Mouse (Mus musculus): ENCODE results near the gene Eme2.

Gene Eme2

GRCm38 (mm10) chr17:24896241-24896992, 1.5 kb upstream of the Eme2 start, which contains the start of gene Nme3:
Gene Nme3 (plus strand): TSS chr17:24896500.
- peak; percentile 62 to 67 for DNase-seq (ENCODE audit: low spot score in 2 of 2)

GRCm38 (mm10) chr17:24895571-24896240, 819 bp upstream of the Eme2 start:
- no peak for DNase-seq (ENCODE audit: low spot score in 2 of 2)

- DNase-seq (ENCODE audit: low spot score in 2 of 2) = no peak
Measured at GRCm38 (mm10) chr17:24894061-24894994, 559 bp downstream of the Eme2 start.

GRCm38 (mm10) chr17:24893276-24893675, 1.6 kb downstream of the Eme2 start:
- no peak for DNase-seq (ENCODE audit: low spot score in 2 of 2)

- no peak for DNase-seq (ENCODE audit: low spot score in 2 of 2)
Measured at GRCm38 (mm10) chr17:24892785-24893184, 2.1 kb downstream of the Eme2 start.

GRCm38 (mm10) chr17:24891321-24891720, 3.6 kb downstream of the Eme2 start:
- no peak for DNase-seq (ENCODE audit: low spot score in 2 of 2)

- DNase-seq (ENCODE audit: low spot score in 2 of 2) = no peak
Measured at GRCm38 (mm10) chr17:24890151-24891092, 4.5 kb downstream of the Eme2 start.

GRCm38 (mm10) chr17:24888862-24889261, 6.0 kb downstream of the Eme2 start:
- DNase-seq (ENCODE audit: low spot score in 2 of 2) = no peak

- peak in 1 of 2 experiments; percentile 27 for DNase-seq (ENCODE audit: low spot score in 2 of 2)
Measured at GRCm38 (mm10) chr17:24887291-24888080, 7.4 kb downstream of the Eme2 start.

- no peak for DNase-seq (ENCODE audit: low spot score in 2 of 2)
Measured at GRCm38 (mm10) chr17:24886932-24887271, 8.0 kb downstream of the Eme2 start.

GRCm38 (mm10) chr17:24886134-24886931, 8.6 kb downstream of the Eme2 start, which contains the start of the genes Nubp2 and Spsb3:
Gene Nubp2 (minus strand): TSS chr17:24886349.
Gene Spsb3 (plus strand): TSS chr17:24886643.
- DNase-seq (ENCODE audit: low spot score in 2 of 2) = peak; percentile 95 to 98

GRCm38 (mm10) chr17:24885356-24886133, 9.3 kb downstream of the Eme2 start:
- DNase-seq (ENCODE audit: low spot score in 2 of 2) = no peak

- no peak for DNase-seq (ENCODE audit: low spot score in 2 of 2)
Measured at GRCm38 (mm10) chr17:24884391-24884790, 10.5 kb downstream of the Eme2 start.

- peak in 1 of 2 experiments; percentile 29 for DNase-seq (ENCODE audit: low spot score in 2 of 2)
Measured at GRCm38 (mm10) chr17:24881738-24882440, 13.0 kb downstream of the Eme2 start.

- no peak for DNase-seq (ENCODE audit: low spot score in 2 of 2)
Measured at GRCm38 (mm10) chr17:24878531-24878930, 16.4 kb downstream of the Eme2 start.

- peak; percentile 41 to 49 for DNase-seq (ENCODE audit: low spot score in 2 of 2)
Measured at GRCm38 (mm10) chr17:24878117-24878397, 16.8 kb downstream of the Eme2 start.

- DNase-seq (ENCODE audit: low spot score in 2 of 2) = no peak
Measured at GRCm38 (mm10) chr17:24877336-24878116, 17.4 kb downstream of the Eme2 start.

Data from thymus, postnatal 10 days (tissue).